Comparison of ENCODE assay signal across 20 mouse cellular contexts in the genomic region with DNA sequence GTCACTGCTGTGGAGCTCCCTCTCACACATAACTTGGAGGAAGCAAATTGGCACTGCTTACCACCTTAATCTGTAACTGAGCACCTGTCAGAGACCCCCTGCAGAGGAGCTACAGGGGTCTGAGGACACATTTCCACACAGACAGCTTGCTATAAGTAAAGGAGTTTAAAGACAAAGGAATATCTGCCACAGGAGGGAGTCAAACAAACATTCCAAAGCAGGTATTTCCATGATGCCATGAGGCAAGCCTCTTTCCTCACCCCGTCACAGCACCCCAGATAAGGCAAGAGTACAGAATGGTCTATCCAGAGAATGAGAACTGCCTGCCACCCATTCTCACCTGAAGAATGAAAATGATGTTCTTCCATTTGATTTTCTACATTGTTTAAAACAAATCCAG. TPM values are rescaled to one million over a fixed set of nuclear protein-coding genes. Genes with fewer than 3 reads are reported as not detected.
A peak's percentile ranks its signal among the peaks of the same experiment; 100 is the strongest.
DNase-seq lines count a peak whose midpoint lies in the region; ATAC-seq and TF ChIP-seq lines count a peak whose summit lies in the region.
"Had no signal": no experiment of that assay in that cellular context is flagged by ENCODE, and none has a peak within 500 bp of the region (broad histone marks: within the 10 kb centered on the region; RNA-seq: fewer than 3 reads in every experiment).

No protein-coding gene starts in this region.

- H3K27me3 ChIP-seq in heart, embryonic 13.5 days (replicated peaks): no peaks in the 10 kb centered on the region
- no peaks in the 10 kb centered on the region for H3K27me3 ChIP-seq in heart, postnatal 0 days (ENCODE audit: control insufficient read depth, insufficient read depth, low read length)
- no peaks in the 10 kb centered on the region for H3K27me3 ChIP-seq in heart, embryonic 11.5 days (ENCODE audit: control insufficient read depth, insufficient read depth, low read length)
- no peaks in the 10 kb centered on the region for H3K27me3 ChIP-seq in Patski
- no peaks in the 10 kb centered on the region for H3K27me3 ChIP-seq in stomach, postnatal 0 days (ENCODE audit: control insufficient read depth, insufficient read depth, low read length)
- H3K27me3 ChIP-seq: CH12.LX; embryonic facial prominence, embryonic 12.5 days; hindbrain, embryonic 15.5 days had no signal

- WGBS in heart, embryonic 13.5 days: 30% methylated on average over 1 of the region's 1 CpGs
- 30% methylated on average over 1 of the region's 1 CpGs for WGBS in heart, postnatal 0 days
- WGBS in heart, embryonic 11.5 days (ENCODE audit: insufficient replicate concordance): 58% methylated on average over 1 of the region's 1 CpGs
- 52% methylated on average over 1 of the region's 1 CpGs for WGBS in stomach, postnatal 0 days

- no peak for DNase-seq in heart, postnatal 4 days
- DNase-seq in heart, postnatal 0 days (ENCODE audit: low spot score): peak; percentile 38
- no peak for DNase-seq in Patski (ENCODE audit: low read depth, low spot score)
- DNase-seq in stomach, postnatal 0 days (ENCODE audit: low spot score): no peak
- DNase-seq: adrenal gland, postnatal 14 days; cerebellum, adult 11-12 months; cerebellum, adult 9-10 months; cerebellum, postnatal 25 days; gastrocnemius, postnatal 36 days; heart, adult 2 months; kidney, adult 9 months had no signal

- H3K27ac ChIP-seq in heart, embryonic 13.5 days (replicated peaks): peak overlapping the region; percentile 36; the same call in 1 of the 2 replicates
- peak overlapping the region; percentile 72 for H3K27ac ChIP-seq in heart, postnatal 0 days (ENCODE audit: low read depth)
- no peak overlapping the region for H3K27ac ChIP-seq in heart, embryonic 11.5 days (ENCODE audit: low read depth, low read length)
- H3K27ac ChIP-seq in stomach, postnatal 0 days (replicated peaks): no peak overlapping the region
- H3K27ac ChIP-seq: embryonic facial prominence, embryonic 12.5 days; heart, adult 2 months; hindbrain, embryonic 15.5 days had no signal

- peaks cover 20% of the 10 kb centered on the region for H3K4me1 ChIP-seq in heart, embryonic 13.5 days
- H3K4me1 ChIP-seq in heart, postnatal 0 days (ENCODE audit: control insufficient read depth, insufficient read depth): peaks cover 8% of the 10 kb centered on the region; the same call in 1 of the 2 replicates
- H3K4me1 ChIP-seq in heart, embryonic 11.5 days (ENCODE audit: control insufficient read depth, insufficient read depth, low read length): peaks cover 6% of the 10 kb centered on the region; the same call in 1 of the 2 replicates
- no peaks in the 10 kb centered on the region for H3K4me1 ChIP-seq in stomach, postnatal 0 days (replicated peaks; ENCODE audit: control insufficient read depth, insufficient read depth)
- H3K4me1 ChIP-seq: embryonic facial prominence, embryonic 12.5 days; hindbrain, embryonic 15.5 days had no signal

- POLR2A ChIA-PET in Patski (lab: Charles Lee): no interaction called here

- in situ Hi-C loops in Patski (cut with MboI; ENCODE audit: low pct_unique_long_range_greater_than_20kb): no loop called here

- no peak for TF ChIP-seq CTCF in heart, postnatal 0 days (IDR thresholded peaks at IDR 0.05; ENCODE audit: low read depth)
- no peak for TF ChIP-seq CTCF in Patski (IDR thresholded peaks at IDR 0.05)
- TF ChIP-seq CTCF in stomach, postnatal 0 days (IDR thresholded peaks at IDR 0.05; ENCODE audit: low read depth): peak; percentile 6; the same call in 1 of the 2 replicates

- CTCF ChIA-PET in Patski (lab: Charles Lee): no interaction called here

- no peak overlapping the region for H3K4me2 ChIP-seq in heart, embryonic 13.5 days
- no peak overlapping the region for H3K4me2 ChIP-seq in heart, postnatal 0 days (ENCODE audit: low read depth, low read length)
- H3K4me2 ChIP-seq in heart, embryonic 11.5 days: no peak overlapping the region
- no peak overlapping the region for H3K4me2 ChIP-seq in stomach, postnatal 0 days (replicated peaks; ENCODE audit: low read depth)
- H3K4me2 ChIP-seq: embryonic facial prominence, embryonic 12.5 days; hindbrain, embryonic 15.5 days had no signal

- no peak overlapping the region for H3K4me3 ChIP-seq in heart, embryonic 13.5 days
- no peak overlapping the region for H3K4me3 ChIP-seq in heart, postnatal 0 days (ENCODE audit: low read depth, low read length)
- H3K4me3 ChIP-seq in heart, embryonic 11.5 days (ENCODE audit: low read depth, low read length): no peak overlapping the region
- no peak overlapping the region for H3K4me3 ChIP-seq in stomach, postnatal 0 days (ENCODE audit: low read depth, low read length)
- H3K4me3 ChIP-seq: embryonic facial prominence, embryonic 12.5 days; heart, adult 2 months; hindbrain, embryonic 15.5 days had no signal

- H3K9ac ChIP-seq in heart, embryonic 13.5 days: no peak overlapping the region
- H3K9ac ChIP-seq in heart, postnatal 0 days (replicated peaks; ENCODE audit: low read depth, low read length): no peak overlapping the region
- H3K9ac ChIP-seq in heart, embryonic 11.5 days (ENCODE audit: low read depth, low read length): no peak overlapping the region
- H3K9ac ChIP-seq in stomach, postnatal 0 days (ENCODE audit: low read length): no peak overlapping the region
- H3K9ac ChIP-seq: embryonic facial prominence, embryonic 12.5 days; hindbrain, embryonic 15.5 days had no signal

- H3K9me3 ChIP-seq in heart, embryonic 13.5 days: no peaks in the 10 kb centered on the region
- H3K9me3 ChIP-seq in heart, postnatal 0 days (replicated peaks; ENCODE audit: control insufficient read depth, low read length): no peaks in the 10 kb centered on the region
- no peaks in the 10 kb centered on the region for H3K9me3 ChIP-seq in heart, embryonic 11.5 days (replicated peaks; ENCODE audit: control insufficient read depth, low read length)
- H3K9me3 ChIP-seq in stomach, postnatal 0 days (ENCODE audit: control insufficient read depth, low read length): no peaks in the 10 kb centered on the region
- H3K9me3 ChIP-seq: embryonic facial prominence, embryonic 12.5 days; hindbrain, embryonic 15.5 days had no signal

- ATAC-seq in heart, embryonic 13.5 days (ENCODE audit: extremely low read depth, insufficient number of reproducible peaks, low FRiP score, low TSS enrichment): no peak
- ATAC-seq in heart, postnatal 0 days (ENCODE audit: insufficient read depth, low read depth): peak; percentile 66; the same call in 1 of the 2 replicates
- no peak for ATAC-seq in heart, embryonic 11.5 days (replicated peaks; ENCODE audit: insufficient number of reproducible peaks, low FRiP score, low TSS enrichment)
- peak; percentile 60 for ATAC-seq in Patski
- no peak for ATAC-seq in stomach, postnatal 0 days (ENCODE audit: low FRiP score, low TSS enrichment)
- ATAC-seq in inflammation-experienced regulatory T-cells, adult 6 months: no peak
- ATAC-seq: activated CD4-positive, CD25-positive, alpha-beta regulatory T cell, adult 4 months; forebrain, embryonic 16.5 days; intestine, postnatal 0 days had no signal

- peaks cover 94% of the 10 kb centered on the region for H3K36me3 ChIP-seq in heart, embryonic 13.5 days
- peaks cover 86% of the 10 kb centered on the region for H3K36me3 ChIP-seq in heart, postnatal 0 days (replicated peaks; ENCODE audit: control insufficient read depth, insufficient read depth, low read length)
- peaks cover 30% of the 10 kb centered on the region for H3K36me3 ChIP-seq in heart, embryonic 11.5 days (ENCODE audit: control insufficient read depth, insufficient read depth, low read length)
- peaks cover 21% of the 10 kb centered on the region; the same call in 1 of the 2 replicates for H3K36me3 ChIP-seq in stomach, postnatal 0 days (ENCODE audit: control insufficient read depth, insufficient read depth, low read length)

- no peak for TF ChIP-seq EP300 in heart, postnatal 0 days (IDR thresholded peaks at IDR 0.05; ENCODE audit: low read depth)
- TF ChIP-seq EP300 in stomach, postnatal 0 days (optimal IDR thresholded peaks at IDR 0.05): no peak

RNA-seq across cellular contexts. Expression of gene Akirin2, which starts 28.5 kb away (rescaled TPM):
- 36.9 and 37.4 TPM in 2 replicates for polyA plus RNA-seq in heart, embryonic 13.5 days (2015; fragmentation: Nextera tagmentation; extraction: Ambion mirVana)
- 10 to 100 TPM; 62.5 to 64.4 TPM for total RNA-seq in heart, postnatal 4 days (2021)
- total RNA-seq in heart, postnatal 0 days (2014; rRNA removed; ENCODE audit: low replicate concordance): 29.0 and 66.3 TPM in 2 replicates
- 34.2 and 37.0 TPM in 2 replicates for polyA plus RNA-seq in heart, postnatal 0 days (2015; fragmentation: Nextera tagmentation; extraction: Ambion mirVana)
- 50.5 and 52.5 TPM in 2 replicates for polyA plus RNA-seq in heart, embryonic 11.5 days (2014; fragmentation: Nextera tagmentation; extraction: Ambion mirVana)
- polyA plus RNA-seq in Patski (2021): 51.0 TPM
- 31.8 and 33.1 TPM in 2 replicates for polyA plus RNA-seq in stomach, postnatal 0 days (2015; fragmentation: Nextera tagmentation; extraction: Ambion mirVana)
- polyA plus RNA-seq in inflammation-experienced regulatory T-cells, adult 6 months (2017; shearing (Covaris generic)): 10 to 100 TPM in 2 of 3 experiments, 1 to 10 TPM in 1; 9.2 to 14.9 (median 11.9) TPM

RNA-seq across cellular contexts. Expression of gene Orc3, which starts 35.5 kb away (rescaled TPM):
- polyA plus RNA-seq in heart, embryonic 13.5 days (2015; fragmentation: Nextera tagmentation; extraction: Ambion mirVana): 61.5 and 66.8 TPM in 2 replicates
- total RNA-seq in heart, postnatal 4 days (2021): 10 to 100 TPM; 47.8 to 52.3 TPM
- total RNA-seq in heart, postnatal 0 days (2014; rRNA removed; ENCODE audit: low replicate concordance): 41.0 and 47.8 TPM in 2 replicates
- polyA plus RNA-seq in heart, postnatal 0 days (2015; fragmentation: Nextera tagmentation; extraction: Ambion mirVana): 50.0 and 51.4 TPM in 2 replicates
- 84.7 and 90.1 TPM in 2 replicates for polyA plus RNA-seq in heart, embryonic 11.5 days (2014; fragmentation: Nextera tagmentation; extraction: Ambion mirVana)
- polyA plus RNA-seq in Patski (2021): 30.3 TPM
- 29.4 TPM in 2 replicates for polyA plus RNA-seq in stomach, postnatal 0 days (2015; fragmentation: Nextera tagmentation; extraction: Ambion mirVana)
- polyA plus RNA-seq in inflammation-experienced regulatory T-cells, adult 6 months (2017; shearing (Covaris generic)): 100 to 1,000 TPM in 2 of 3 experiments, 10 to 100 TPM in 1; 92.5 to 124 (median 103) TPM

RNA-seq across cellular contexts. Expression of gene Rars2, which starts 35.5 kb away (rescaled TPM):
- polyA plus RNA-seq in heart, embryonic 13.5 days (2015; fragmentation: Nextera tagmentation; extraction: Ambion mirVana): 44.6 and 50.8 TPM in 2 replicates
- 10 to 100 TPM; 30.1 to 33.6 TPM for total RNA-seq in heart, postnatal 4 days (2021)
- 19.4 and 93.2 TPM in 2 replicates for total RNA-seq in heart, postnatal 0 days (2014; rRNA removed; ENCODE audit: low replicate concordance)
- 49.7 and 51.2 TPM in 2 replicates for polyA plus RNA-seq in heart, postnatal 0 days (2015; fragmentation: Nextera tagmentation; extraction: Ambion mirVana)
- polyA plus RNA-seq in heart, embryonic 11.5 days (2014; fragmentation: Nextera tagmentation; extraction: Ambion mirVana): 54.8 and 56.3 TPM in 2 replicates
- polyA plus RNA-seq in Patski (2021): 23.6 TPM
- 41.4 and 43.8 TPM in 2 replicates for polyA plus RNA-seq in stomach, postnatal 0 days (2015; fragmentation: Nextera tagmentation; extraction: Ambion mirVana)
- polyA plus RNA-seq in inflammation-experienced regulatory T-cells, adult 6 months (2017; shearing (Covaris generic)): 10 to 100 TPM; 46.3 to 56.7 (median 47.9) TPM

Comparison
In these comparisons a context has a peak if more than half of its experiments do, and no peak if none do; other contexts are left out.
1. ATAC-seq: peak in heart, postnatal 0 days (single experiment) and Patski (single experiment); none in heart, embryonic 13.5 days (single experiment), heart, embryonic 11.5 days (single experiment), stomach, postnatal 0 days (single experiment) and inflammation-experienced regulatory T-cells, adult 6 months (single experiment).
2. H3K27ac ChIP-seq: peak in heart, embryonic 13.5 days (single experiment) and heart, postnatal 0 days (single experiment); none in heart, embryonic 11.5 days (single experiment) and stomach, postnatal 0 days (single experiment).